Mouse (Mus musculus): Measurements from ENCODE around the gene Fzd4. TPM values are rescaled to one million over a fixed set of nuclear protein-coding genes. Genes with fewer than 3 reads are reported as not detected.
A peak's percentile ranks its signal among the peaks of the same experiment; 100 is the strongest.

Fzd4 gene
- polyA plus RNA-seq, 1 experiment, result 9.5 TPM

DNA sequence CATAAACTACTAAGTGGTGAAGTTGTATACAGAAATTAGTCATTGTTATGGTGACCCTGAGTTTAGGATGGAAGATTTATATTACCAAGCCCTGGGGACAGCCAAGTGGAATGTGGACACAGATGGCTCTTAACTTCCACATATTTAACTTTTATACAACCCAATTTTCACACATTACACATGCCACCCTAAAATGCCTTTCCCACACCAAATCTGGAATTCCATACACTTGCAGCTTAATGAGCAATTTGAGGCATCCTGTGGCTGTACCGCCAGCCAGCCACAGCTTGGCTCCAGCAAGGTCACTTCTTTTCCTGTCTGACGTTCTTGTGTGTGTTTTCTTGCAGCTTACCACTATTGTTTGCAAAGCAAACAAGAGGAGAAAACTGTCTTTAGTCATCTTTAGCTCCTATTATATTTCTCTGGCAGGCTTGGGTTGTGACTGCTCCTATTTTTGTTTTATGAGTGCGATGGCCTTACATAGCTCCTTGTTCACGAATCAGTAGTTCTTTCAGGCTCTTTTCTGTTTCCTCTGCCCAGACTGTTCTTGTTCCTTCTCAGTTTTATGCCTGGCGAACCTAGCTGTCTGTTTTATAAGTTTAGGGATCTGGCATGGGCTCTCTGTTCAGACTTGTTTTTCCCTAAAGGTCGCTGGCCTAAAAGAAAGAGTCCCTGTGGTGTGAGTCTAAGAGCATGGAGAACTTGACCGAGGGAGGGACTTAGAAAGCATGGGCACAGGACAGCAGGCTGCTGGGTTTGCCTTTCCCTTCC lies 23.0 kb upstream of the Fzd4 start:
- TF ChIP-seq CTCF (IDR thresholded peaks at IDR 0.05; ENCODE audit: borderline replicate concordance, insufficient read depth, low read length), result no peak
- no peak for TF ChIP-seq POLR2A (IDR thresholded peaks at IDR 0.05; ENCODE audit: low read depth, low read length)
- Histone ChIP-seq H3K27ac (ENCODE audit: insufficient read depth, low read length) (0 out of 2 replicates have a peak overlapping the region, but pooled peaks have one; percentile 23), H3K4me1 (ENCODE audit: control insufficient read depth, insufficient read depth, low read length) (no peaks in the 10 kb centered on the region; the same call in 1 of the 2 replicates), H3K4me3 (ENCODE audit: insufficient read depth, low read length) (no peak overlapping the region)

DNA sequence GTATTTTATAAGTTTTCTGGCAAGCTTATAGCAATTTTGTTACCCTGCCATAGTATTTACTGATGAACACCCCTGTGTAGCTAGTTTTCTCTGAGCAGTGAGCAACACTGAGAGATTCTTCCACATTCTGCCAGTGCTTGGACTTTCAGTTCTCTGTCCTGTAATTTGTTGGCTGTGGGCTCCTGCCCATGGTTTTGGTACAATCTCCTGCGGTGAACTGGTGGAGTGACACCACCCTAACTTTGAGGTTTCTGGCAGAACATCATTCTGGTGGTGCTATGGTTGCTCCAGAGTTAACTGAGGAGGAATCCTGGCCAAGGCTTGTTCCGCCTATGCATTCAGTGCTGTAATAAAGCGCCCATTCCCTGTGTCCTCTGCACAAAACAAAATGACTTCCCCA lies 21.3 kb upstream of the Fzd4 start:
- Histone ChIP-seq H3K4me3 (ENCODE audit: insufficient read depth, low read length) (no peak overlapping the region), H3K27ac (ENCODE audit: insufficient read depth, low read length) (no peak overlapping the region), H3K4me1 (ENCODE audit: control insufficient read depth, insufficient read depth, low read length) (no peaks in the 10 kb centered on the region; the same call in 1 of the 2 replicates)
- no peak for TF ChIP-seq POLR2A (IDR thresholded peaks at IDR 0.05; ENCODE audit: low read depth, low read length)
- TF ChIP-seq CTCF (IDR thresholded peaks at IDR 0.05; ENCODE audit: borderline replicate concordance, insufficient read depth, low read length), result no peak

DNA sequence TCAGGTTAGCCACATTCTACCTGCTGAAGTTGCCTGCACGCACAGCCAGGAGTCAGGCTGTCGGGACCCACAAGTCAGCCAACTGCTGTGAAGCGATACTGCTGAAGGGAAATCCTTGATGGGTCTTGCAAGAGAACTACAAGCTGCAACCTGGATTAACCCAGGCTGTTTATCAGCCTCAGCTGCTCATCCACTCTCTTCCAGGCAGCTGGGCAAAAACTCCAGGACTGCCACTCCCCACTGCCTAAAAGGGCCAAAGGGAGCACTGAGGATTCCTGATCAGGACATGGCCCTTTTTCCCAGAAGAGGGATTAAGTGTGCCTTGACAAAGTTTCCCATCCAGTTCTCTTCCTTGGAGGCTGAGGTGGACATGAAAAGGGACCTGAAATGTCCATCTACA lies 15.2 kb upstream of the Fzd4 start:
- Histone ChIP-seq H3K27ac (ENCODE audit: insufficient read depth, low read length) (no peak overlapping the region), H3K4me3 (ENCODE audit: insufficient read depth, low read length) (no peak overlapping the region), H3K4me1 (ENCODE audit: control insufficient read depth, insufficient read depth, low read length) (no peaks in the 10 kb centered on the region; the same call in 1 of the 2 replicates)
- TF ChIP-seq POLR2A (IDR thresholded peaks at IDR 0.05; ENCODE audit: low read depth, low read length) (no peak), CTCF (IDR thresholded peaks at IDR 0.05; ENCODE audit: borderline replicate concordance, insufficient read depth, low read length) (no peak)

DNA sequence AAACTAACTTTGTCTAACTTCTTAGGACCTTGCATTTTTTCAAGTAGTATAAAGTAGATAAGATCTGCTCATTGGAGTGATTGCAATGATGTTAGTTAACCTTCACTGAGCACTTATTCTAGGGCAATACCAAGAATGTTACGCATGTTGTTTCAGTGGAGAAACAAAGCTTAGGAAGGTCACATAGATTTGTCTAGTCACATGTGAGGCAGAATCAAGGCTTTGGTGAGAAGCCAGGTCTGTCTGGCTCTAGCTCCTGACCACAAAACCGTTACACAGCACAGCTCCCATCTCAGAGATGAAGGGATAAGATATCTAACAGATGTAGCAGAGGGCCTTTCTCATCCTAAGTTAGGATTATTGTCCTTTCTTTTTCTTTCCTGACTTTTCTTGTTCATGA lies 13.5 kb upstream of the Fzd4 start:
- no peak overlapping the region for H3K4me3 ChIP-seq (ENCODE audit: insufficient read depth, low read length)
- H3K27ac ChIP-seq (ENCODE audit: insufficient read depth, low read length), result no peak overlapping the region
- TF ChIP-seq CTCF (IDR thresholded peaks at IDR 0.05; ENCODE audit: borderline replicate concordance, insufficient read depth, low read length) (no peak), POLR2A (IDR thresholded peaks at IDR 0.05; ENCODE audit: low read depth, low read length) (no peak)
- no peaks in the 10 kb centered on the region; the same call in 1 of the 2 replicates for H3K4me1 ChIP-seq (ENCODE audit: control insufficient read depth, insufficient read depth, low read length)

DNA sequence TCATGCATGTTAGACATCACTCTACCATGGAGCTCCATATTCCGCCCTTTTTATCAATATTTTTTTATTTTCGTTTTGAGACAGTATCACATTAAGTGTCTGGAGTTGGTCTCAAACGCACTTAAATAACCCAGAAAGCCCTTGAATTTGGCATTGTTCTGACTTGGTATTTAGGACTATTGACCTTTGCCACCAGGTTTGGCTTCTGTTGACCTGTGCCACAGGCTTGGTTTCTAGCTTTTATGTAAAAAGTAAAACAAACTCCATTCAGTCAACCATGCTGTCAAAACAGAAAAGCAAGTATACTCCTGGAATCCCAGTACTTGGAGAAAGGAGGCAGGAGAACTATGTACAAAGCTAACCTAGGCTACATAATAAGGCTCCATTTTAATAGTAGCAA lies 12.9 kb upstream of the Fzd4 start:
- Histone ChIP-seq H3K4me1 (ENCODE audit: control insufficient read depth, insufficient read depth, low read length) (no peaks in the 10 kb centered on the region; the same call in 1 of the 2 replicates), H3K4me3 (ENCODE audit: insufficient read depth, low read length) (no peak overlapping the region), H3K27ac (ENCODE audit: insufficient read depth, low read length) (no peak overlapping the region)
- TF ChIP-seq POLR2A (IDR thresholded peaks at IDR 0.05; ENCODE audit: low read depth, low read length), result no peak
- no peak for TF ChIP-seq CTCF (IDR thresholded peaks at IDR 0.05; ENCODE audit: borderline replicate concordance, insufficient read depth, low read length)

DNA sequence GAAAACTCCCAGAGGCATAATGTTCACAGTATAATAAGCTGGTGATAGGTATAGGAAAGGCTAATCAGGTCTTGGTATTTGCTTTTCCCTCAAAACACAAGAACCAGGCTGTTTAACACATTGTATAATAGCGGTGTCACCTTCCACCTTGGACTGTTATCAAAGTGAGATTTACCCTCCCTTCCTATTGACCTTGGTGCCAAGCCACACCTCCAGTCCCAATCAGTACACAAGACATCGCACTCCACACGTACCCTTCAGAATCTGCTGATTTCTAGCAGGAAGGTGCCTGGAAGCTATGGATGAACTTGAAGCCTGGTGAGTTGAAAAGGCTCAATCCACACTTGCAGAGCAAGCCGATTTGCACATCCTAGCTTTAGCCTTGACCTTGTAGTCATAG lies 12.3 kb upstream of the Fzd4 start:
- TF ChIP-seq POLR2A (IDR thresholded peaks at IDR 0.05; ENCODE audit: low read depth, low read length) (no peak), CTCF (IDR thresholded peaks at IDR 0.05; ENCODE audit: borderline replicate concordance, insufficient read depth, low read length) (no peak)
- H3K27ac ChIP-seq (ENCODE audit: insufficient read depth, low read length), result no peak overlapping the region
- H3K4me3 ChIP-seq (ENCODE audit: insufficient read depth, low read length), result no peak overlapping the region
- H3K4me1 ChIP-seq (ENCODE audit: control insufficient read depth, insufficient read depth, low read length), result no peaks in the 10 kb centered on the region; the same call in 1 of the 2 replicates

DNA sequence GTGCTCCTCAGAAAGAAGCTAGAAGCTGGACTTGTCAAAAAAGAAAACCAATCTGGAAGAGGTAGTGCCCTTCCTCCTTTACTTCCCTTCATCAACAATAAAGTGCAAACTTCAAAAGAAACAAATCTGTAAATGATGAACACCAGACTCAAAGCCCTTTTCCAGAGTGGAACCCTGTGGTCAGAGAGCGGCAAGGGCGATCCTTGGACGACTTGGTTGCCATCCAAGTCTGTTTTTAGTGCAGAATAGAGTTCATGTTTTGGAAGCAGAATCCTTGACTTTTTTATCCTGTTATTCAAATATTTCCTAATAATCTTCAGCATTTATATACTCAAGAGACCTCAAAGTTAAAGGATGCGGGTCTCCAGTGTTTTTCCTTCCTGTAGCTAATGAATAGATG lies 11.8 kb upstream of the Fzd4 start:
- no peaks in the 10 kb centered on the region; the same call in 1 of the 2 replicates for H3K4me1 ChIP-seq (ENCODE audit: control insufficient read depth, insufficient read depth, low read length)
- H3K4me3 ChIP-seq (ENCODE audit: insufficient read depth, low read length), result no peak overlapping the region
- no peak overlapping the region for H3K27ac ChIP-seq (ENCODE audit: insufficient read depth, low read length)
- TF ChIP-seq CTCF (IDR thresholded peaks at IDR 0.05; ENCODE audit: borderline replicate concordance, insufficient read depth, low read length) (no peak), POLR2A (IDR thresholded peaks at IDR 0.05; ENCODE audit: low read depth, low read length) (no peak)

DNA sequence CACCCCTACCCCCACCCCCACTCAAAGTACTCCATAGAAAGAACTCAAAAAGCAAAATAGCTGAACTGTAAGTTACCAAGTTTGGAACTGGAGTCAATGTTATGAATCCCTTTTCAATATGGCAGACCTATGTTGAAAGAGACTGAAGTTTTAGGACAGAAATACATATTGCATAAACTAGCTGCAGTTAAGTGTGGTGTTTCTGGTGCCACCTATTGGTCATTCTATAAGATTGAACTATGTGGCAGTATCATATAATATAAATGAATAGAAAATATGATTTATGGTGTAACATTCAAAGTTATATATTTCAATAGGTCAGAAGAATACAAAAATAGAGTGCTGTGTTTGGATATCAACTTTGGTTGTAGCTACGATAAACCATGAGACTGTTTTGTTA lies 11.3 kb upstream of the Fzd4 start:
- Histone ChIP-seq H3K4me1 (ENCODE audit: control insufficient read depth, insufficient read depth, low read length) (no peaks in the 10 kb centered on the region; the same call in 1 of the 2 replicates), H3K27ac (ENCODE audit: insufficient read depth, low read length) (no peak overlapping the region), H3K4me3 (ENCODE audit: insufficient read depth, low read length) (no peak overlapping the region)
- TF ChIP-seq POLR2A (IDR thresholded peaks at IDR 0.05; ENCODE audit: low read depth, low read length), result no peak
- TF ChIP-seq CTCF (IDR thresholded peaks at IDR 0.05; ENCODE audit: borderline replicate concordance, insufficient read depth, low read length), result no peak

DNA sequence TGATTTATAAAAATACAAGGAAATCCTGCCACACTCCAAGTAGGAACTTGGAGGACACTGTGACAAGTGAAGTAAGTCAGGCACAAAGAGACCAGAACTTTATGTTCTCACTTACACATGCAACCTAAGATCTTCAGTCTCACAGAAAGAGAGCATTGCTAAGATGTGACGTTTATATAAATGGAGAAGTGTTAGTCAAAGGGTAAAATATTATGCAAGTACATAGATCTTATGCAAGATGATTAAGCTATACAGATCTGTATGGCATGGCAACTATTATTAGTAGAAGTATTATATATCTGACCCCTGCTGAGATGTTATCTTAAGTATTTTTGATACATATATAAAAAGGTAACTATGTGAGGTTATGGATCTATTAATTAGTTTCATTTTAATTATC lies 8.8 kb upstream of the Fzd4 start:
- Histone ChIP-seq H3K4me1 (ENCODE audit: control insufficient read depth, insufficient read depth, low read length) (no peaks in the 10 kb centered on the region; the same call in 1 of the 2 replicates), H3K27ac (ENCODE audit: insufficient read depth, low read length) (no peak overlapping the region), H3K4me3 (ENCODE audit: insufficient read depth, low read length) (no peak overlapping the region)
- TF ChIP-seq POLR2A (IDR thresholded peaks at IDR 0.05; ENCODE audit: low read depth, low read length), result no peak

DNA sequence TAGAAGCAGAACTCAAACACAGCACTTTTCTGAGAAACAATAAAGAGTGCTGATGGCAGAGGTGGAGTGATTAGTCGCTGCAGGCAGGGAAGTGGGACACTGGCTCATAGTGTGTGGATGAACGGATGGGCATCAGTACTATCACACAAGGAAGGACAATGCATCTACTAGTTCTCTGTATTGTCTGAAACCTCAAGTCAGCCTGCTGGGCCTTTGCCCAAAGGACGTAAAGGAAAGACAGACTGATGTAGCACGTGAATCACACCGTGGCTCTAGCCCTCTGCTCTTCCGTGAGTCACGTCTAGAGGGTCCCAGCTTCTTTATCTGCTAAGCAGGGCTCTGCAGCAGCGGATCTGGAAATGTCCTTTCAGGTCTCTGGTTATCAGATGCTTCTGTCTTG lies 7.8 kb upstream of the Fzd4 start:
- no peak overlapping the region for H3K27ac ChIP-seq (ENCODE audit: insufficient read depth, low read length)
- TF ChIP-seq CTCF (IDR thresholded peaks at IDR 0.05; ENCODE audit: borderline replicate concordance, insufficient read depth, low read length) (no peak), POLR2A (IDR thresholded peaks at IDR 0.05; ENCODE audit: low read depth, low read length) (no peak)

More for the DNA sequence above, 7.8 kb upstream of the Fzd4 start:
- Histone ChIP-seq H3K4me3 (ENCODE audit: insufficient read depth, low read length) (no peak overlapping the region), H3K4me1 (ENCODE audit: control insufficient read depth, insufficient read depth, low read length) (no peaks in the 10 kb centered on the region; the same call in 1 of the 2 replicates)
